Mouse (Mus musculus) fat pad, adult 2 months (tissue): Measurements from ENCODE around the gene Syt3.

Source experiments
- DNase-seq: peaks from one replicate; pipeline ENCODE4 v3.0.0-alpha.2; 2011; ENCODE audit warnings: low read depth, low spot score; ENCODE audit errors: extremely low read depth

Syt3 gene

DNA sequence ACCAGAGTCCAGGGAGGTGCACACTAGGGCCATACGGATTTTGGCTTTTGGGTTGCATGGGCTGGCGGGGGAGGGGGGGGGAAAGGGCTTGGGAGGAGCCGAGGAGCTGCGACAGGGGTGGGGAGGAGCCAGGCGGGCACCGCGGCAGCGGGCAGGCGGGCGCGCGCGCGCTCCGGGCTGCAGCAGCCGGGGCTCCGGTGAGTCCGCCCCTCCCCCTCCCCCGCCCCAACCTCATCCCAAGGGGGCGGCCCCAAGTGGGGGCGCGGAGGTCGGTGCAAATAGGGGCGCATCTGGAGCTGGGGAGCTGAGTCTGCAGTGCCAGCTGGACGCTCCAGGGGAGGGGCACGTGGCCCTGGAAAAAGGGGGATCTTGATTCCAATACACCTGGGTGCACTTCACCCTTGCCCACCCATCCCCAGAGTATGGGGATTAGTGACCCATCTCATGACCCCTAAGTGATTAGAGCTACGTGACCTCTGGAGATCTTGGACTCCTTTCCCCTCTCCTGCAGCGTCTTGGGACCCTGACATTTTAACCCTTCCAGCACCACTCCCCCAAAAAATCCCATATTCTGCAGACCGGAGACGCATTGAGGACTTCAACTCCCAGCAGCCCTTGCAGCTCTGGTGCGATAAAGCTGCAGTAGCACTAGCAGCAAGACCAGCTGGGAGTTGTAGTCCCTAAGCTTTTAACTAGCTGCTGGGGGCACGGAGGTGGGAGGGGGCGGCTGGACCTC lies at the start of gene Syt3:
Syt3 (plus strand) TSS at position 123 of the 736 bp plus-strand sequence.
- DNase-seq, result no peak

DNA sequence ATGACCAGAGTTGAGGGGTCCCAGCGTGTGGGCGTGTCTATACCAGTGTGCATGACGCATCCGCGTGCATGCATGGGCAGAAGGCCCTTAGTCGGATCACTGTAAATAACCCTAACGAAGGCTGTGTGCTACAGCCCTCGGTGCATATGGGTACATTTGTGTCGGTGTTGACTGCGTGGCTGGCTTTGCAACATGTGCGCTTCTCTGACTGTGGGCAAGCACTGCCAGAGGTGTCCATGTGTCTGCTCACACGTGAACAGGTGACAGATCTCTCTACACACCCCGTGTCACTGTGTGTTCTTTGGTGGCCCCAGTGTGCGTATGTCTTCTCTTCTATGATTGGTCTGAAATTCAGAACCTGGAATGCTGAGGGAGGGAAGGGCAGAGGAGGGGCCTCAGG lies 49.8 kb upstream of the Syt3 start:
- no peak for DNase-seq

DNA sequence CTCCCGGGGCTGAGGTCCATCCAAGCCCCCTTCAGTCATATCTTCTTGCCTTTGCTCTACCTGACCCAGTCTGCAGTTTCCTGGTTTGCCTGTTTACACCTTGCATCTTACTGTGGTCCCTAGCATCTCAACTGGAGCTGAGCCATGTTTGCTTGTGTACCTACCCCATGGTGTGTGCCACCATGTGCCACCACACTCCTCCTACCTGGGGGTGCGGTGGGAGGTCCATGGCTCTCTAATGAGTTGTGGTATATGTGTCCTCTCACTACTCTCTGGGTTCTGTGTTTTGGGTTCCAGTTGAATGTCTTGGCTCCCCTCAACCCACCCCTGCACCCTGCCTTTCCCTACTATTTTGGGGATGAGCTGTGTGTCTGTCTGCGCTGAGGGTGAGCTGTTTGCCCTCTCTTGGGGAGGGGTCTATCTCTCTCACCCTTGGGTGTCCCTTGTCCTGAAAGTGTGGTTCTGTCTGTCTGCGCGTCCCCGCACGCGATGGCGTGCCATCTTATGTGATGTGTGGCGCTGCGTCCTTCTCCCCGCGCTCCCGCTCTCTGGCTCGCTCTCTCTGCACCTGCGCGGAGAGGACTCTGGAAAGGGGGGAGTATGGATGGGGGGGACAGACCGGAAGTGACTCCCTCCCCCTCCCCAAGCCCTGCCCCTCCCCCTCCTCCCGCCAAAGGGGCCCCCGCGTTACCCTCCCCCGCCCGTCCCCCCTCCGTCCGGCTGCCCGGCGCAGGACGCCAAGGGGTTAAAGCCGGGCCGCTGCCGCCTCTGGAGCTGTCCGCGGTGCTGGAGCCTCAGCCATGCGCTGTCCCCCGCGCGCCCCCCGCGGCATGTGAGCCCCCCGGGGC lies 48.6 kb upstream of the Syt3 start:
- DNase-seq, result no peak

DNA sequence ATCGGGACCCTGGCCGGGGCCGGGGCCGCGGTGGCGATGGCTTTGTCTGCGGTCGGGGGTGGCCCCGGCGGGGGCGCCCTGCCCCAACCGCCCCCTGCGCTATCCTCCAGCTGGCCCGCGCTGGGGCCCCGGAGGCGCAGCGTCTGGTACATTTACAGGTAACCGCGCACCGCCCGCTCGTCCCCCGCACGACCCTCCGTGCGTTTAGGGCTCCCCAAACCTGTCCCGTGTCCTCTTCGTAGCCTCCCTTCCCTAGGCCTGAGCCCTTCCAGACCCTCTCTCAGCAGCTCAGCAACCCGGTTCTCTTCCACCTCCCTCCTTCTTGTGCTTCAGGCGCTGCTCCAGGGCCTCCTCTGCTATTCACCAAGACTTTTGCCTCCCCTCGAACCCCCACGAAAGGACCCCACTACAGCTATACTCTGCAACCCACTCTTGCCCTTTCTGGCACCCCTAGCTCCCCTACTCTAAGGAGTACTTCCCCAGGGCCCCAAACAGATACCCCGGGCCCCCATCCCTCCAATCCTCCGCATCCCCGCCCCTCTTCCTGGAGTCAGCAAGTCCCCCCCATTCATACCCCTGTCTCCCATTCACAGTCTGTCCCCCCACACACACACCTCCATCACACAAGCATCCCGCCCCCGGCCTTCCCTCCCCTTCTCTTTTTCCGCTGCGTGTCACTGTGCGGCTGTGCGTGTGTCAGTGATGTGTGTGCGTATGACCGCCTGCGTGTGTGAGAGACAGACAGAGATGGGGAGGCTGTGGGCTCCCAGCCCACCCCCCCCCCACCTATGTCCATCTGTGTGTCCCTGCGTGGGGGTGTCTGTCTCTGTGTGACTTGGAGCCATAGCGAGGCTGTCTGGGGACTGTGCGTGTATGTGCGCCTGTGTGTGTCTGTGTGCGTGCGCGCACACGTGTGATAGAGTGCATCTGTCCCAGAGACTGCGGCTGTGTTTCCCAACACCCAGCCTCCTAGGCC lies 47.6 kb upstream of the Syt3 start:
- DNase-seq, result no peak

DNA sequence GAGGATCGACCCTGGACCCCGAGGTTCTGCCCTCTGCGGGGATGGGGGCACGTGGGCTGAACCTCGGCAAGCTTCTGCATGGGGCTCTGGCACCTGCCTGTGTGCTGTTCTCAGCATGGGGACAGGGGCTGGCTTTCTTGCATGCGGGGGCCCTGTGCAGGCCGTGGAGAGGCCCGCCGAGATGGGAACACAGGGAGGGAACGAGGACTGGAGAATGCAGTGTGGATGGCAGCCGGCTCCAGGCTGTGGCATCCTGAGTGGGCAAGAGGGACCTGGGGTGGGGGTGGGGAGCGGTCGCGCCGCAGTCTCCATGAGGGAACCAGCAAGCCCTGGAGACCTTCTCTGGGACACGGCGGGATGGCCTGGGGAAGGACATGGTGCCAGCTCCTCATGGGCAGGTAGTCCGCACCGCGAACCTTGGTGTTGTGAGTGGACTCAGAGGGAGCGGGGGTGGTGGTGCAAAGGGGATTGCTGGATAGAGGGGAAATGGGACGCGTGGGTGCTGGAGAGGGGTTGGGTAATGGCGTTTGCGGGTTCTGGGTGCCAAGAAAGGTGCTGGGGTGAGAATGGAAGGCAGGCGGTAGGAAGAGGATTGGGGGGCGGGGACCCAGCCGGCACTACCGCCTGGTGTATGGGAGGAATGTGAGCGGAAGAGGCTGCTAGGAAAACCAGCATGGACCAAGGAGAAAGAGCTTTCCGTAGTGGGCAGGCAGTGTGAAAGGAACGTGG lies 46.6 kb upstream of the Syt3 start:
- no peak for DNase-seq

DNA sequence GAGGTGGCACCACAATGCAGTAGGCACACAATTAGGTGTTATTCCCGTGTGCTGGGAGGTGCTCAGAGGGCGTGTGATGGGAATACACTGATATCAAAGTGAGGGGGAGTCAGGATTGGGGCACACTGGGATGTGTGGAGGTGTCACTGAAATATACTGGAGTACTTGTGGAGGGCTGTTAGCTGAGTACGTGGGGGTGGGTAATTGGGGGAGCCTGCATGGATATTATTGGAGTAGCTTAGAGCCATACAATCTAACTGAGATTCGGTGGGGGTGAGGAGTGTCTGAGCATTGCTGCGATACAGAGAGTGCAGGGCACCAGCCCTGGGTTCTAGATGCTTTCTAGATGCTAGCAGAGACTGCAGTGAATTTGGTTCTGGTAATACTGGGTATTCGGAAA lies 43.7 kb upstream of the Syt3 start:
- no peak for DNase-seq

DNA sequence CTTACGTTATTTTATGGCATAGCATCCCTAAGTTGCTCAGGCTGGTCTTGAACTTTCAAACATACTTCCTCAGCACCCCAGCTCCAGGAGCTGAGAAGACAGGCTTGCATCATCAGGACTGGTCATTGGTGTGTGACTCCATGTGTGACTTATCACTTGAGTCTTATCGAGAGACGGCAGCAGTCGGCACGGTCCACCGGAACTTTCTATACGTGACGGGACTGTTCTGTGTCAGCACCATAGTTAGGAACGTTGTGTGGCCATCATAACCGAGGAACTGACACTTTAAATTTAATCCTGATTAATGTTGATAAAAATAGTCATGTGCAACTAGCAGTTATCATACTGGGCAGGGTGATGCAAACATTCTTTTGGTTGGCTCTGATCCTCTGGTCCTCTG lies 42.8 kb upstream of the Syt3 start:
- no peak for DNase-seq

DNA sequence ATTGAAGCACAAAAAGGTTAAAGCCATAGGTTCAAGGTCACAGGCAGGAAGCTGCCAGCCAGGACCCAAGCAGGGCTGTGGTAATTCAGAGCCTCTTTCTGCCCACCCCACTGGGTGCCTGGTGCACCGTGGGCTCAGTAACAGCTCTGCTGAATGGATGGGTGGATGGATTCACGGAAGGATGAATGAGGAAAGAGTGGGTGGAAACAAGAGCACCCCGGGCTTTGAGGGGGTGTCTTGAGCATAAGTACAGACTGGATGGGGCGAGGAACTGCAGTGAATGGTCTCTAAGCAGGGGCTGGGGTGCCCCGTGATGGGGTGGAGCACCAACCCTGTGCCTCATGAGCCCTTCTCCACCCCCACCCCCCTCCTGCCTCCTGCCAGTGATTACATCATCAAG lies 42.2 kb upstream of the Syt3 start:
- DNase-seq, result no peak

DNA sequence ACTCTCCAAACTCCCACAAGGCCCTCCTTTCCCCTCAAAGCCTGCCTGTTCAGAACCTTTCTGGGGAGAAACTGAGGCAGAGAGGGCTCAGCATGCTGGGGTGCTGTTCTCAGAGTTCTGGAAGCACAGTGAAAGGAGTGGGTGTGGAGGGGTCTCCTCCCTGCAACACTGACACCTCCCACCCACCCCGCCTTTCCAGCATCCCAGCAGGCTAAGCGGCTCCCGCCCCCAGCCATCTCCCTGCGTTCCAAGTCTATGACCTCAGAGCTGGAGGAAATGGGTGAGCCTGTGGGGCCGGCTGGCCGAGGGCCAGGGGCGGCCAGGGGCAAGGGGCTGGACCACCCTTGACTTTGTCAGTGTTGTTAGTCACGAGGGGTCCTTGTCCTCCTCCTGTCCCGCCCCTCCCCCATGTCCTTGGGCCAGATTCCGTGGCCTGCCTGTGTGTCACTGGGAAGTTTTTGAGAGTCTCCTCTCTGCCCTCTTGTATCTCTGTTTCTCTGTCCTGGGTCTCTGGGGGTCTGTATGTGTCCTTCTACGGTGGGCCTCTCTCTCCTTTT lies 40.4 kb upstream of the Syt3 start:
- no peak for DNase-seq

DNA sequence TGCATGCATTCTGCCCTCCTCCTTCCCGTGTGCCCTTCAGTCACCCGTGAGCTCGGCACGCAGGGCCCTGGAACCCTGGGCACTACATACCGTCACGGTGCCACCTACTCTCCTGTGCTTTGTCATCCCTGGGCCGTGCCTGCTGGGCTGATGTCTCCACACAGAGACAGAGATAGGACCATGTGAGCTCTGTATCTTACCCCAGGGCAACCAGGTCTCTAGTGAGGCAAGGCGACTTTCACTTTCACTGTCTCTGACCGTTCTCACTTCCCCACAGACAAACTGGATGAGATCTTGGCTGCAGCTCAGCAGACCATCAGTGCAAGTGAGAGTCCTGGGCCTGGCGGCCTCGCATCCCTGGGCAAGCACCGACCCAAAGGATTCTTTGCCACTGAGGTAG lies 39.3 kb upstream of the Syt3 start:
- no peak for DNase-seq

DNA sequence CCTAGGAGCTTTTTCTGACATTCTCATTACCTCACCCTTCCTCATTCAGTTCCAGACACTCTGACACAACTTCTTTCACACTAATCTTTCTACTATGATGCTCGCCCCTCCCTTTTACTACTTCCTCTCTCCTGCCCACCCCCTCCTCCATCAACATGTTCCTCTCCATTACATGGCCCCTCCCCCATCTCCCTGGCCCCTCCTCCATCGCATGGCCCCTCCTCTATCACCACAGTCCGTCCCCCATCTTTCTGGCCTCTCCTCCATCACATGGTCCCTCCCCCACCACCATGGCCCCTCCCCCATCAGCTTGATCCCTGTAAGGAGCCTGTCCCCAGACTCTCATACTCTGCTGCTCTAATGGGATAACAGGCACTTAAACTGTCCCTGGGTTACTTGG lies 34.9 kb upstream of the Syt3 start:
- no peak for DNase-seq

DNA sequence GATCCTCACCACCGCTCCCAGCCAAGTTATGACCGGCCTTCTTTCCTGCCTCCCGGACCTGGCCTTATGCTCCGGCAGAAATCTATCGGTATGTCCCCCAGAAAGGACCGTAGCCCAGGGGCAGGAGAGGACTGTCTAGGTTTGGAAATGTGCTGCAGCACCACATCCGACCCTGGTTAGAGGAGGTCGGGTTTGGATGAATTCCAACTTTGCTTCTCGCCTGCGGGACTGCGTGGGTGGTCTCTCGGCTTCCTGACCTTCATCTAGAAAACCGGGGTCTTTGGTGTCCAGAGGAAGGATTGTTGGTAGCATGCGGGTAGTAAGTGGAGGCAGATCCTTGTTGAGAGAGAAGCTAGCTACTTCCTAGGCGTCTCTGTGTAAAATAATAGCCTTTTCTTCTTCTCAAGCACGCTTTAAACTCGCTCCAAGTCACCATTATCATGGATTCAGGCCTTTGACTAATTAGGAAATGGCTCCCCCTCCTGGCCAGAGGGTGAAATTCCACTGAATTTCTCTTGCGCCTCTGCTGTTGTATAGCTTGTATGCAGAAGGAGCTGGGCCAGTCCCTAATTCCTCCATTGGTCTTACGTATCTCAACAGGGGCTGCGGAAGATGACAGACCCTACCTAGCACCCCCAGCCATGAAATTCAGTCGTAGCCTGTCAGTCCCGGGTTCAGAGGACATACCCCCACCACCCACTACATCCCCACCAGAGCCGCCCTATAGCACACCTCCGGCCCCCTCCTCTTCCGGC lies 32.8 kb upstream of the Syt3 start:
- DNase-seq, result no peak

DNA sequence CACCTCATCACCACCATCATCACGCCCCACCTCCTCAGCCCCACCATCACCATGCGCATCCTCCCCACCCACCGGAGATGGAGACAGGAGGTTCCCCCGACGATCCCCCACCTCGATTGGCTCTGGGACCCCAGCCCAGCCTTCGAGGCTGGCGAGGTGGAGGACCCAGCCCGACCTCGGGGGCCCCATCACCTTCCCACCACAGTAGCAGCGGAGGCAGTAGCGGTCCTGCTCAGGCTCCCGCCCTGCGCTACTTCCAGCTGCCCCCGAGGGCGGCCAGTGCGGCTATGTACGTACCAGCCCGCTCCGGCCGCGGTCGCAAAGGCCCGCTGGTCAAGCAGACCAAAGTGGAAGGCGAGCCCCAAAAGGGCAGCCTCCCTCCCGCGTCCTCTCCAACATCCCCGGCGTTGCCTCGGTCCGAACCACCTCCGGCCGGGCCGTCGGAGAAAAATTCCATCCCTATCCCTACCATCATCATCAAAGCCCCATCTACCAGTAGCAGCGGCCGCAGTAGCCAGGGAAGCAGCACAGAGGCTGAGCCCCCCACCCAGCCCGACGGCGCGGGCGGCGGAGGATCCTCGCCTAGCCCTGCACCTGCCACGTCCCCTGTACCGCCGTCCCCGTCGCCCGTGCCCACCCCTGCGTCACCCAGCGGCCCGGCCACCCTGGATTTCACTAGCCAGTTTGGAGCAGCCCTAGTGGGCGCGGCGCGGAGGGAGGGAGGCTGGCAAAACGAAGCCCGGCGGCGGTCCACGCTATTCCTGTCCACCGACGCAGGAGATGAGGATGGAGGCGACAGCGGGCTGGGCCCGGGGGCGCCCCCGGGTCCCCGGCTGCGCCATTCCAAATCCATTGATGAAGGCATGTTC lies 31.8 kb upstream of the Syt3 start:
- no peak for DNase-seq

DNA sequence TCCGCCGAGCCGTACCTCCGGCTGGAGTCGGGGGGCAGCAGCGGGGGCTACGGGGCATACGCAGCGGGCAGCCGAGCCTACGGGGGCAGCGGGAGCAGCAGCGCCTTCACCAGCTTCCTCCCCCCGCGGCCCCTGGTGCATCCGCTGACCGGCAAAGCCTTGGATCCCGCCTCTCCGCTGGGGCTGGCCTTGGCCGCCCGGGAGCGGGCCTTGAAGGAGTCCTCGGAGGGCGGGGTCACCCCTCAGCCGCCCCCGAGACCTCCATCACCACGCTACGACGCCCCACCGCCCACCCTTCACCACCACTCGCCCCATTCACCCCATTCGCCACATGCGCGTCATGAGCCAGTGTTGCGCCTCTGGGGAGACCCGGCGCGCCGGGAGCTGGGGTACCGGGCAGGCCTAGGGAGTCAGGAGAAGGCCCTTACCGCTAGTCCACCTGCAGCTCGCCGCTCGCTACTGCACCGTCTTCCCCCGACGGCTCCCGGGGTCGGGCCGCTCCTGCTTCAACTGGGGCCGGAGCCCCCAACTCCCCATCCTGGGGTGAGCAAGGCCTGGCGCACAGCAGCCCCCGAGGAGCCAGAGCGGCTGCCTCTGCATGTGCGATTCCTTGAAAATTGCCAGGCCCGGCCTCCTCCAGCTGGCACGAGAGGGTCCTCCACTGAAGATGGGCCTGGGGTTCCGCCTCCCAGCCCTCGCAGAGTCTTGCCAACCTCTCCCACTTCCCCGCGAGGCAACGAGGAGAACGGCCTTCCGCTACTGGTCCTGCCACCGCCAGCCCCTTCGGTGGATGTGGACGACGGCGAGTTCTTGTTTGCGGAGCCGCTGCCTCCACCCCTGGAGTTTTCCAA lies 30.9 kb upstream of the Syt3 start:
- no peak for DNase-seq

DNA sequence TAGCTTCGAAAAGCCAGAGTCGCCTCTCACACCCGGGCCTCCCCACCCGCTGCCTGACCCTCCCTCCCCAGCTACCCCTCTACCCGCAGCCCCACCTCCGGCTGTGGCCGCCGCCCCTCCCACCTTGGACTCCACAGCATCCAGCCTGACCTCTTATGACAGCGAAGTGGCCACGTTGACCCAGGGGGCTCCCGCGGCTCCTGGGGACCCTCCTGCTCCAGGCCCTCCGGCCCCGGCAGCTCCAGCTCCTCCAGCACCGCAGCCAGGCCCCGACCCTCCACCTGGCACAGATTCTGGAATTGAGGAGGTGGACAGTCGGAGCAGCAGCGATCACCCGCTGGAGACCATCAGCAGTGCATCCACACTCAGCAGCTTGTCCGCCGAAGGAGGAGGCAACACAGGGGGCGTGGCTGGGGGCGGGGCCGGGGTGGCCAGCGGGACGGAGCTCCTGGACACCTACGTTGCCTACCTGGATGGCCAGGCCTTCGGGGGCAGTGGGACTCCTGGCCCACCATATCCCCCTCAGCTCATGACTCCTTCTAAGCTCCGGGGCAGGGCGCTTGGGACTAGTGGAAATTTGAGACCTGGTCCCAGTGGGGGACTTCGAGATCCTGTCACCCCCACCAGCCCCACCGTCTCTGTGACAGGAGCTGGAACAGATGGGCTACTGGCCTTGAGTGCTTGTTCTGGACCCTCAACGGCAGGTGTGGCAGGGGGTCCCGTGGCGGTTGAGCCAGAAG lies 30.1 kb upstream of the Syt3 start:
- no peak for DNase-seq

DNA sequence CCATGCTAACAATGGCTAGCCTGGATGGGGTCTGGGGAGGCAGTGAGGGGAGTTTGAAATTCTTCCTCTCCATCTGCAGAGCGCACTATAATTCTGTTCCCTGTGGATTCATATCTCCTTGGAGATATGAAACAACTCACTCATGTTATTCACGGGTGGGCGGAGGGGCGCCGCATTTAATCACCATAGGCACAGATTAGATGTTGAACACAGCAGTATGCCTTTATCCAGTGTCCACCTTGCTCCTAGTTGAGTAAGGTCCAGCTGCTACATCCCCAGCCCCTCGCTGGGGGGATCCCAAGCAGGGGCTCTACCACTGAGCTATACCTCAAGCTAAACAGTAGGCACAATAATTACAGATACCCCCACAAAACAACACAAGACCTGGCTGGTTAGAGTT lies 28.5 kb upstream of the Syt3 start:
- DNase-seq, result no peak
